Mouse (Mus musculus): ENCODE measurements around the gene Fmr1nb.
"Not testable (repeated sequence)": the region's sequence is repeated elsewhere in the genome, so short reads cannot be mapped to it uniquely, and the experiment has no call there.

Fmr1nb gene

GRCm38 (mm10) chrX:68761606-68762005 lies at the start of gene Fmr1nb:
TSS of gene Fmr1nb (plus strand) at chrX:68761839.
- DNase-seq (ENCODE audit: low spot score), result peak; percentile 76

DNA sequence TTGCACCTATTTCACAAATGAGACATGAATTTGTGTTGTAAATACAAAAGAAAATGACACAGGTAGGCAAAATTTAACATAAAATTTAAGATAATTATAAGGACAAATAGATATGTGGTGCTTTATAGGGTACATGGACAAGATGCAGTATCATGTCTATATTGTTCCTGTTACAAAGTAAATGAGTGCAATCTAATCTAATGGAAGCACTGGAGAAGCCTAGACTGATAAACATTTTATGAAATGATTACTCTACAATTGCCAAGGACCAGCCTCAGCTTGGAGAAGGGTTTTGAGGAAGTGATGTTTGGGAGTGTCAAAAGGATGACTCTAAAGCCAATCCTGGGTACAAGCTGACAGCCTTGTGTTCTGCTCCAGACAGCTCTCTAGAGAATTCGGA lies 24.7 kb upstream of the Fmr1nb start:
- no peak for DNase-seq (ENCODE audit: low spot score)

- DNase-seq (ENCODE audit: low spot score), result no peak
Measured at GRCm38 (mm10) chrX:68740088-68740487, 21.6 kb upstream of the Fmr1nb start.

DNA sequence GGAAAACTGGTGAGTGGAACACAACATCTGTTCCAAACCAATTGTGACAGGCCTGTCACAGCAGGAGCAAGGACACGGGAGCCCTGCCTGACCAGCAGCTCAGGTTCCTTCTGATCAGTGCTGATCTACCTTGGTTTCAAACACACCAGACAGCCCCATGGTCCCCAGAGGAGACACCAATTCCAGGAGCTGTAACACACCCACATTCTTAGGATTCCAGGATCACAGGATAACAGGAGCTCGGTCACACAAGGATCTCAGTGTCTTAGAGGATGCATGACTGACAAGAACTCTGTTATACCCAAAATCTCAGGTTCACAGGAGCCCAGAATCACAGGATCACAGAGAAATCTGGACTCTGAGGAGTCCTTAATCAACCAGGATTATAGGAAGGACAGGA lies 58.8 kb downstream of the Fmr1nb start:
- not testable (repeated sequence) for DNase-seq (ENCODE audit: low spot score)

DNA sequence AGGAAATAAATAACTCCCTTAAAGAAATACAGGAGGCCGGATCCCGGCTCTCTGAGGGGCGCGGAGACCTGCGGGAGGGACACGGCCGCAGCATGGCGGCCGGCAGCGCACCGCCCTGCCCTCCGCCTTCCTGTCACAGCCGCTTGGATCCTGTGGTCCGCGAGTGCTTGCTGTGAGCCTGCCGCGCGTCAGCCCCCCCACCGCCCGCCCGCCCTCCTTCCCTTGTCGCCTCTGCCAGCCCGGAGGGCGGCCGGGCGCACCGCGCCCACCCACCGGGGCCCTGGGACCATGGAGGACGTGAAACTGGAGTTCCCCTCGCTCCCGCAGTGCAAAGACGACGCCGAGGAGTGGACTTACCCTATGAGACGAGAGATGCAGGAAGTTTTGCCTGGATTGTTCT lies 59.4 kb downstream of the Fmr1nb start, which contains the start of gene Gm14698:
Gm14698 (plus strand) TSS at position 35 of the 400 bp plus-strand sequence.
- peak; percentile 3 for DNase-seq (ENCODE audit: low spot score)

DNA sequence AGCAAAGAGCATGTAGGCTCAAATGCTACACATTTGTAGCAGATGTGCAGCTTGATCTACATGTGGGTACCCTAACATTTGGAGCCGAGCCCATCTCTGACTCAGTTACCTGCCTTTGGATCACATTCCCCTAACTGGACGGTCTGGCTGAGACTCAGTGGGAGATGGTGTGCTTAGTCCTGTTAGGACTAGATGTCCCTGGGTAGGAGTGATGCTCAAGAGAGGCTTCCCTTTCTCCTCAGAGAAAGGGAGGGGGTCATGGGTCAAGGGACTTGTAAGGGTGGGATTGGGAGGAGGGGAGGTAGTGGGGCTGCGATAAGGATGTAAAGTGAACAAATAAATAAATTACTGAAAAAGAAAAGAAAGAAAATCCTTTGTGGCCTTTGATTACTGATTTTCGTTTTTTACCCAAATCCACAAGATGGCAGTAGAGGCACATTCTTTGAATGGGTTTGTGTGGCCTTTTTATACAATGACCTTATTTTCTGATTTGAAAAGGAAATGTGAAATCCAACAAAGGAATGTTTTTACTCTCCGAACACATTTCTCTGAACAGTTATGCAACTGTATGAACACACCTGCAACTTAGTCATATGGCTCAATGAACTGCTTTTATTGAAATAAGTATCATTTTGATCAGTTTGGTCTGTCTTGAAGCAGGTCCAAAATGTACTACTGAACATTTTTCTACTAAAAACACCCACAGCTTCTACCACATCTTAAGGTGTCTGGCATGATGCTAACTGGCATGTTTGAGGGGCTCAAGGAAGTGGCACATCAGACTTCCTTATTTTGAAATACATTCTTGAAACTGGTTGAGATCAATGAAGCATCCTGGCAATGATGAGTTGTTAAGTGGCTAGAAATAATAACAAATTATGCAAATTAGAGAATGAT lies 78.2 kb downstream of the Fmr1nb start:
- DNase-seq (ENCODE audit: low spot score), result no peak

Measured in testis, postnatal 14 days (tissue).